Mouse (Mus musculus) intestine, postnatal 0 days (tissue): ENCODE measurements around the gene Grid1. TPM values are rescaled to one million over a fixed set of nuclear protein-coding genes. Genes with fewer than 3 reads are reported as not detected.

Experiments used
- ATAC-seq: fragments of 200-750 bp; cut with Nextera tagmentation; 2 replicates; pipeline ENCODE4 v1.8.0; 2017; ENCODE audit warnings: mild to moderate bottlenecking, moderate TSS enrichment, moderate library complexity
- H3K27ac ChIP-seq: fragments of 300-500 bp; sonication (generic); 2 replicates; pipeline ENCODE4 v1.5.1; 2014; ENCODE audit warnings: mild to moderate bottlenecking, low read depth, low read length, moderate library complexity
- H3K27me3 ChIP-seq: fragments of 300-500 bp; sonication (generic); replicated peaks from 2 replicates; pipeline ENCODE4 v1.6.1; 2014; ENCODE audit warnings: low read length, mixed read lengths; ENCODE audit not compliant: control insufficient read depth, insufficient read depth
- H3K36me3 ChIP-seq: fragments of 300-500 bp; sonication (generic); 2 replicates; pipeline ENCODE4 v1.6.1; 2014; ENCODE audit warnings: mild to moderate bottlenecking, moderate library complexity; ENCODE audit not compliant: control insufficient read depth, insufficient read depth
- H3K4me1 ChIP-seq: fragments of 300-500 bp; sonication (generic); replicated peaks from 2 replicates; pipeline ENCODE4 v1.6.1; 2014; ENCODE audit warnings: antibody characterized with exemption, low read length, mixed read lengths; ENCODE audit not compliant: control insufficient read depth, insufficient read depth
- H3K4me2 ChIP-seq: fragments of 300-500 bp; sonication (generic); replicated peaks from 2 replicates; pipeline ENCODE4 v1.6.1; 2014; ENCODE audit warnings: low read depth, mild to moderate bottlenecking, moderate library complexity
- H3K4me3 ChIP-seq: fragments of 300-500 bp; sonication (generic); 2 replicates; pipeline ENCODE4 v1.5.1; 2014; ENCODE audit warnings: low read depth, low read length
- H3K9ac ChIP-seq: fragments of 300-500 bp; sonication (generic); 2 replicates; pipeline ENCODE4 v1.6.1; 2014; ENCODE audit warnings: mild to moderate bottlenecking, low read depth, low read length
- H3K9me3 ChIP-seq: fragments of 300-500 bp; sonication (generic); 2 replicates; pipeline ENCODE4 v1.6.1; 2016; ENCODE audit warnings: mixed run types; ENCODE audit not compliant: control insufficient read depth
- CTCF ChIP-seq: sonication (generic); IDR thresholded peaks from 2 replicates; pipeline ENCODE4 v1.5.1; 2016; ENCODE audit warnings: low read depth, mild to moderate bottlenecking, control low read depth, antibody characterized with exemption, moderate library complexity
- WGBS: fragments of 180-500 bp; shearing (Covaris S2); extraction: QIAGEN DNeasy Blood & Tissue Kit; methylation state at CpG from one replicate; pipeline ENCODE4 v1.1.7; 2014; 5-methylcytosine and 5-hydroxymethylcytosine counted together
- polyA plus RNA-seq: library from polyadenylated mRNA; unstranded; fragments of >200 nt; fragmentation: Nextera tagmentation; extraction: Ambion mirVana; gene quantifications from 2 replicates; pipeline ENCODE4 v1.2.1, GENCODE M21; 2015

Grid1 gene
- polyA plus RNA-seq, 1 experiment from 2014 or later = 0.12 TPM

DNA sequence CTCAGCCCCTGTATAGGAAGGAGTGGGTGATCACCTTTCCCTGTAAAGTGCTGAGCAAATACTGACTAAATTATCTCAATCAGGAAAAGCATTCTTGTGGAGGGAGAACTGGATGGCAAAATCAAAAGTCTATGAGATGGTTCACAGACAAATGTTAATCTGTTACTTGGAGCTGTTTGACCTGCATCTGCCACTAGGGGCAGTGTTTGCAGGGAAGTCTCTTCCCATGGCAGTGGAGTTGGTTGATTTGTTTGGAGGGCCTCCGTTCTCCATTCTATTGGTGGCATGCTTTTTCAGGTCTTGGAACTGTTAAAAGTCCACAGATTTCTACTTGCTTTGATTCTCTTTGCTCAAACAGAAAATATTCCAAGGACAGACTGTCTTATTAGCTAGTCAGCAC, 506.4 kb downstream of the Grid1 start:
- H3K4me1 ChIP-seq = no peaks in the 10 kb centered on the region
- peak; percentile 68 for TF ChIP-seq CTCF
- H3K27ac ChIP-seq = no peak overlapping the region
- H3K36me3 ChIP-seq = no peaks in the 10 kb centered on the region
- no peak overlapping the region for H3K4me2 ChIP-seq
- no peak for ATAC-seq
- no peaks in the 10 kb centered on the region for H3K27me3 ChIP-seq
- WGBS = 76% methylated on average over 1 of the region's 1 CpGs
- H3K9me3 ChIP-seq = no peaks in the 10 kb centered on the region
- H3K9ac ChIP-seq = no peak overlapping the region
- no peak overlapping the region for H3K4me3 ChIP-seq

- Histone ChIP-seq H3K36me3 (no peaks in the 10 kb centered on the region), H3K9me3 (no peaks in the 10 kb centered on the region), H3K27me3 (no peaks in the 10 kb centered on the region), H3K4me1 (no peaks in the 10 kb centered on the region), H3K4me2 (no peak overlapping the region), H3K4me3 (no peak overlapping the region), H3K9ac (no peak overlapping the region), H3K27ac (no peak overlapping the region)
- TF ChIP-seq CTCF = no peak
- ATAC-seq = no peak
- WGBS = 85% methylated on average over 3 of the region's 3 CpGs
Observed at GRCm38 (mm10) chr14:35336561-35336960, 516.7 kb downstream of the Grid1 start.

- no peaks in the 10 kb centered on the region for H3K9me3 ChIP-seq
- WGBS = 71% methylated on average over 3 of the region's 3 CpGs
- no peak overlapping the region for H3K4me2 ChIP-seq
- H3K36me3 ChIP-seq = no peaks in the 10 kb centered on the region
- ATAC-seq = no peak
- no peak overlapping the region for H3K4me3 ChIP-seq
- no peak for TF ChIP-seq CTCF
- no peak overlapping the region for H3K27ac ChIP-seq
- no peaks in the 10 kb centered on the region for H3K4me1 ChIP-seq
- H3K27me3 ChIP-seq = no peaks in the 10 kb centered on the region
- no peak overlapping the region for H3K9ac ChIP-seq
Observed at GRCm38 (mm10) chr14:35356011-35356410, 536.1 kb downstream of the Grid1 start.

DNA sequence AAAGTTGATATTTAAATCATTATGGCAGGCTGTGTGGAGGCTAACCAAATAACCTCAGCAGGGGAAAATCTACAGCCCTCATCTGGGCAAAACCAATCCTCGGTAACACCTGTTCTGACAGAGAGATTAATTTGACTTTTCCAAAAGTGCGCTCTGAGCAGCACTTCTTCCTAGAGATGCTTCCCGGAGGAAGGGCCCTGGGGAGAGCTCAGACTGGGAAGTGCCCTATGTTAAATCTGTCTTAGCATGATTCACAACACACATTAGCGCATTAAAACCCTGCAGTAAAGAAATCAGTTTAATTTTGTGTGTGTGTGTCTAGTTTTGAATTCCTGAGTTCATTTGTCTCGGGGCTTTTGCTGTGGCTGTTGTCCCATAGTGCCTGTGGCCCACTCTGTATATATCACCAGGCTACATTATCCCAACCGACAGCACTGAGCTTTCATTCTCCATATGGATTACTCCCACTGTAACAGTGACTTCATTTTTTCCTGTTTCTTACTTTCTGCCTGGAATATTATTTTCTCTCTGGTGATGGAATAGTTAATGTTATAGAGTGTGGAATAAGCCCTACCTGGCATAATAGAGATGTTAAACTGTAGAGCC, 536.7 kb downstream of the Grid1 start:
- ATAC-seq = no peak
- H3K36me3 ChIP-seq = no peaks in the 10 kb centered on the region
- no peak overlapping the region for H3K4me3 ChIP-seq
- H3K4me1 ChIP-seq = no peaks in the 10 kb centered on the region
- no peaks in the 10 kb centered on the region for H3K27me3 ChIP-seq
- TF ChIP-seq CTCF = no peak
- no peaks in the 10 kb centered on the region for H3K9me3 ChIP-seq
- 71% methylated on average over 6 of the region's 6 CpGs for WGBS
- no peak overlapping the region for H3K9ac ChIP-seq
- no peak overlapping the region for H3K4me2 ChIP-seq
- no peak overlapping the region for H3K27ac ChIP-seq

DNA sequence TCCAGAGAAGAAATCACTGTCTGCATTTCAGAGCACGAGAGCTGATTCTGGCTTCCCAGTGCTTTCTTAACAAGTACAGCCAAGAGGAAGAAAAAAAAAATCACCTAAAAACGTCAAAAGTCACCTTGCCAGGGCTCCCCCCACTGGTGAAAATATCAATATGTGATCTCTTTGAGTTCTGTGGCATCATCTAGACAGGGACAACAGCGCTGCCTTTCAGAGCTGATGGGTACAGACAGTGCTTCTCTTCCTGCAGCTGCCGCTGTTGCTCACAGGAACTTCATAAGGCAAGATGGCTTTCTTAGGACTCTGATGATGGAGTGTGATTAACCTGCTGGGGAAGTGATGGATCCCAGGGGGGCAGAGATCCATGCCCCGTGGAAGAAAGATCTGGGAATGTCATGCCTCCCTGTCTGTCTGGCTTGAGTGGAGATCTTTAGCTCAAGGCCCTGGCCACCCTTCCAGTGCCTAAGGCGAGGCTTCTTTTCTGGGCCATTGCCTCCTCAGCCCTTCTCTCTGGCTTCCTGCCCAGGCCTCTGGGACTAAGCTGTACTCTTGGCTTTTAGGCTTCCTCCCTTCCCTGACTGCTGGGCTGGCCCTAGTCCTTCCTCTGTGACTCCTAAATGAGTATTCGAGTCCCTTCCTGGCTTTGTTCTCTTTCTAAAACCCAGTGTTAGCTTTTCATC, 538.4 kb downstream of the Grid1 start:
- Histone ChIP-seq H3K36me3 (no peaks in the 10 kb centered on the region), H3K9me3 (no peaks in the 10 kb centered on the region), H3K4me3 (no peak overlapping the region), H3K27me3 (no peaks in the 10 kb centered on the region), H3K27ac (no peak overlapping the region), H3K4me2 (no peak overlapping the region), H3K9ac (no peak overlapping the region), H3K4me1 (no peaks in the 10 kb centered on the region)
- ATAC-seq = no peak
- 36% methylated on average over 7 of the region's 7 CpGs for WGBS
- TF ChIP-seq CTCF = no peak

GRCm38 (mm10) chr14:35365177-35365944, 545.5 kb downstream of the Grid1 start:
- Histone ChIP-seq H3K27me3 (no peaks in the 10 kb centered on the region), H3K4me3 (no peak overlapping the region), H3K4me1 (no peaks in the 10 kb centered on the region), H3K9ac (no peak overlapping the region), H3K9me3 (no peaks in the 10 kb centered on the region), H3K4me2 (no peak overlapping the region), H3K27ac (no peak overlapping the region), H3K36me3 (no peaks in the 10 kb centered on the region)
- no peak for ATAC-seq
- TF ChIP-seq CTCF = no peak
- WGBS = 79% methylated on average over 8 of the region's 8 CpGs
